Mouse (Mus musculus) A20 (cell line): ENCODE data around the gene Clic1.
A peak's percentile ranks its signal among the peaks of the same experiment; 100 is the strongest.

ENCODE experiments used
- DNase-seq: peaks from one replicate; pipeline ENCODE4 v3.0.0-alpha.2; 2011; ENCODE audit warnings: low read depth, low spot score

Clic1 gene

GRCm38 (mm10) chr17:35044904-35045806, 4.6 kb upstream of the Clic1 start:
- no peak for DNase-seq

- peak; percentile 57 for DNase-seq
These were observed 3.7 kb upstream of the Clic1 start for GRCm38 (mm10) chr17:35045807-35046680.

GRCm38 (mm10) chr17:35046681-35047455, 2.9 kb upstream of the Clic1 start, which contains the start of gene Msh5:
Gene Msh5, minus strand, starts transcription at chr17:35046745.
- peak; percentile 100 for DNase-seq

- DNase-seq: no peak
These were observed 2.1 kb upstream of the Clic1 start for GRCm38 (mm10) chr17:35047688-35048087.

GRCm38 (mm10) chr17:35048149-35048931, 1.4 kb upstream of the Clic1 start:
- peak; percentile 78 for DNase-seq

GRCm38 (mm10) chr17:35048932-35049440, 780 bp upstream of the Clic1 start:
- DNase-seq: peak; percentile 58

- DNase-seq: peak; percentile 88
These were observed 472 bp downstream of the Clic1 start for GRCm38 (mm10) chr17:35050126-35050750.

- peak; percentile 90 for DNase-seq
These were observed 1.7 kb downstream of the Clic1 start for GRCm38 (mm10) chr17:35051156-35052086.

GRCm38 (mm10) chr17:35052271-35052798, 2.6 kb downstream of the Clic1 start:
- no peak for DNase-seq

GRCm38 (mm10) chr17:35055691-35056495, 6.1 kb downstream of the Clic1 start:
- DNase-seq: no peak

GRCm38 (mm10) chr17:35057090-35057489, 7.3 kb downstream of the Clic1 start:
- no peak for DNase-seq

- no peak for DNase-seq
These were observed 8.6 kb downstream of the Clic1 start for GRCm38 (mm10) chr17:35058316-35058715.

- peak; percentile 90 for DNase-seq
These were observed 9.4 kb downstream of the Clic1 start, which contains the start of gene Ddah2 for GRCm38 (mm10) chr17:35058911-35059892. Gene Ddah2, plus strand, starts transcription at chr17:35059035.

- DNase-seq: no peak
These were observed 10.3 kb downstream of the Clic1 start for GRCm38 (mm10) chr17:35060071-35060470.

- DNase-seq: no peak
These were observed 11.1 kb downstream of the Clic1 start for GRCm38 (mm10) chr17:35060737-35061297.

GRCm38 (mm10) chr17:35061299-35061698, 11.5 kb downstream of the Clic1 start:
- no peak for DNase-seq
